Mouse (Mus musculus): ENCODE results near the gene Pkib. TPM values are rescaled to one million over a fixed set of nuclear protein-coding genes. Genes with fewer than 3 reads are reported as not detected.

Pkib gene
- polyA plus RNA-seq, 1 experiment from 2014 or later = 1.8 TPM

GRCm38 (mm10) chr10:57690161-57690560 lies 58.4 kb downstream of the Pkib start:
- Histone ChIP-seq H3K4me1 (ENCODE audit: control insufficient read depth, insufficient read depth, low read length) (no peaks in the 10 kb centered on the region), H3K9ac (ENCODE audit: low read length) (no peak overlapping the region), H3K36me3 (ENCODE audit: control insufficient read depth, insufficient read depth, low read length) (no peaks in the 10 kb centered on the region), H3K9me3 (ENCODE audit: control insufficient read depth, low read length) (no peaks in the 10 kb centered on the region), H3K4me3 (ENCODE audit: low read depth, low read length) (no peak overlapping the region), H3K4me2 (ENCODE audit: low read depth) (no peak overlapping the region), H3K27me3 (ENCODE audit: control insufficient read depth, insufficient read depth, low read length) (no peaks in the 10 kb centered on the region), H3K27ac (ENCODE audit: low read depth, low read length) (no peak overlapping the region)
- DNase-seq (ENCODE audit: low spot score) = no peak
- no peak for ATAC-seq (ENCODE audit: insufficient read depth, low FRiP score, low TSS enrichment)
- 77% methylated on average over 2 of the region's 2 CpGs for WGBS

- no peak for ATAC-seq (ENCODE audit: insufficient read depth, low FRiP score, low TSS enrichment)
- 86% methylated on average over 4 of the region's 4 CpGs for WGBS
- H3K36me3 ChIP-seq (ENCODE audit: control insufficient read depth, insufficient read depth, low read length) = no peaks in the 10 kb centered on the region
These were observed 70.5 kb downstream of the Pkib start for GRCm38 (mm10) chr10:57702246-57702645.

GRCm38 (mm10) chr10:57721035-57721434 lies 89.3 kb downstream of the Pkib start:
- no peak for ATAC-seq (ENCODE audit: insufficient read depth, low FRiP score, low TSS enrichment)
- no peak overlapping the region for H3K27ac ChIP-seq (ENCODE audit: low read depth, low read length)
- no peak overlapping the region for H3K9ac ChIP-seq (ENCODE audit: low read length)

More at GRCm38 (mm10) chr10:57702246-57702645, 70.5 kb downstream of the Pkib start:
- Histone ChIP-seq H3K27ac (ENCODE audit: low read depth, low read length) (no peak overlapping the region), H3K4me3 (ENCODE audit: low read depth, low read length) (no peak overlapping the region), H3K27me3 (ENCODE audit: control insufficient read depth, insufficient read depth, low read length) (no peaks in the 10 kb centered on the region), H3K9me3 (ENCODE audit: control insufficient read depth, low read length) (no peaks in the 10 kb centered on the region), H3K9ac (ENCODE audit: low read length) (no peak overlapping the region), H3K4me2 (ENCODE audit: low read depth) (no peak overlapping the region), H3K4me1 (ENCODE audit: control insufficient read depth, insufficient read depth, low read length) (no peaks in the 10 kb centered on the region)
- DNase-seq (ENCODE audit: low spot score) = no peak

GRCm38 (mm10) chr10:57722363-57722762 lies 90.6 kb downstream of the Pkib start:
- Histone ChIP-seq H3K27me3 (ENCODE audit: control insufficient read depth, insufficient read depth, low read length) (no peaks in the 10 kb centered on the region), H3K27ac (ENCODE audit: low read depth, low read length) (no peak overlapping the region), H3K9me3 (ENCODE audit: control insufficient read depth, low read length) (no peaks in the 10 kb centered on the region), H3K4me2 (ENCODE audit: low read depth) (no peak overlapping the region), H3K4me3 (ENCODE audit: low read depth, low read length) (no peak overlapping the region), H3K9ac (ENCODE audit: low read length) (no peak overlapping the region), H3K36me3 (ENCODE audit: control insufficient read depth, insufficient read depth, low read length) (no peaks in the 10 kb centered on the region), H3K4me1 (ENCODE audit: control insufficient read depth, insufficient read depth, low read length) (no peaks in the 10 kb centered on the region)
- ATAC-seq (ENCODE audit: insufficient read depth, low FRiP score, low TSS enrichment) (no peak), DNase-seq (ENCODE audit: low spot score) (no peak)
- WGBS = 80% methylated on average over 3 of the region's 3 CpGs

More at GRCm38 (mm10) chr10:57721035-57721434, 89.3 kb downstream of the Pkib start:
- no peaks in the 10 kb centered on the region for H3K9me3 ChIP-seq (ENCODE audit: control insufficient read depth, low read length)
- H3K27me3 ChIP-seq (ENCODE audit: control insufficient read depth, insufficient read depth, low read length) = no peaks in the 10 kb centered on the region
- no peak overlapping the region for H3K4me2 ChIP-seq (ENCODE audit: low read depth)
- no peaks in the 10 kb centered on the region for H3K4me1 ChIP-seq (ENCODE audit: control insufficient read depth, insufficient read depth, low read length)
- no peak for DNase-seq (ENCODE audit: low spot score)
- H3K4me3 ChIP-seq (ENCODE audit: low read depth, low read length) = no peak overlapping the region
- no peaks in the 10 kb centered on the region for H3K36me3 ChIP-seq (ENCODE audit: control insufficient read depth, insufficient read depth, low read length)

- ATAC-seq (ENCODE audit: insufficient read depth, low FRiP score, low TSS enrichment) (no peak), DNase-seq (ENCODE audit: low spot score) (no peak)
- Histone ChIP-seq H3K27me3 (ENCODE audit: control insufficient read depth, insufficient read depth, low read length) (no peaks in the 10 kb centered on the region), H3K4me2 (ENCODE audit: low read depth) (no peak overlapping the region), H3K36me3 (ENCODE audit: control insufficient read depth, insufficient read depth, low read length) (no peaks in the 10 kb centered on the region), H3K4me1 (ENCODE audit: control insufficient read depth, insufficient read depth, low read length) (no peaks in the 10 kb centered on the region), H3K27ac (ENCODE audit: low read depth, low read length) (no peak overlapping the region), H3K9ac (ENCODE audit: low read length) (no peak overlapping the region), H3K4me3 (ENCODE audit: low read depth, low read length) (no peak overlapping the region), H3K9me3 (ENCODE audit: control insufficient read depth, low read length) (no peaks in the 10 kb centered on the region)
- 85% methylated on average over 8 of the region's 8 CpGs for WGBS
These were observed 95.9 kb downstream of the Pkib start for GRCm38 (mm10) chr10:57727666-57728065.

GRCm38 (mm10) chr10:57731672-57732071 lies 99.9 kb downstream of the Pkib start:
- WGBS = 88% methylated on average over 3 of the region's 3 CpGs
- H3K27me3 ChIP-seq (ENCODE audit: control insufficient read depth, insufficient read depth, low read length) = no peaks in the 10 kb centered on the region
- DNase-seq (ENCODE audit: low spot score) (no peak), ATAC-seq (ENCODE audit: insufficient read depth, low FRiP score, low TSS enrichment) (no peak)
- H3K9me3 ChIP-seq (ENCODE audit: control insufficient read depth, low read length) = no peaks in the 10 kb centered on the region
- H3K36me3 ChIP-seq (ENCODE audit: control insufficient read depth, insufficient read depth, low read length) = no peaks in the 10 kb centered on the region
- no peak overlapping the region for H3K27ac ChIP-seq (ENCODE audit: low read depth, low read length)
- no peaks in the 10 kb centered on the region for H3K4me1 ChIP-seq (ENCODE audit: control insufficient read depth, insufficient read depth, low read length)
- no peak overlapping the region for H3K9ac ChIP-seq (ENCODE audit: low read length)
- H3K4me3 ChIP-seq (ENCODE audit: low read depth, low read length) = no peak overlapping the region
- H3K4me2 ChIP-seq (ENCODE audit: low read depth) = no peak overlapping the region

GRCm38 (mm10) chr10:57740733-57741132 lies 109.0 kb downstream of the Pkib start:
- no peak for DNase-seq (ENCODE audit: low spot score)
- no peaks in the 10 kb centered on the region for H3K36me3 ChIP-seq (ENCODE audit: control insufficient read depth, insufficient read depth, low read length)

GRCm38 (mm10) chr10:57741351-57741750 lies 109.6 kb downstream of the Pkib start:
- H3K9me3 ChIP-seq (ENCODE audit: control insufficient read depth, low read length) = no peaks in the 10 kb centered on the region
- WGBS = 52% methylated on average over 2 of the region's 2 CpGs
- no peaks in the 10 kb centered on the region for H3K27me3 ChIP-seq (ENCODE audit: control insufficient read depth, insufficient read depth, low read length)
- DNase-seq (ENCODE audit: low spot score) (no peak), ATAC-seq (ENCODE audit: insufficient read depth, low FRiP score, low TSS enrichment) (no peak)
- no peak overlapping the region for H3K4me3 ChIP-seq (ENCODE audit: low read depth, low read length)
- H3K4me2 ChIP-seq (ENCODE audit: low read depth) = no peak overlapping the region
- no peak overlapping the region for H3K27ac ChIP-seq (ENCODE audit: low read depth, low read length)
- H3K9ac ChIP-seq (ENCODE audit: low read length) = no peak overlapping the region
- no peaks in the 10 kb centered on the region for H3K36me3 ChIP-seq (ENCODE audit: control insufficient read depth, insufficient read depth, low read length)
- H3K4me1 ChIP-seq (ENCODE audit: control insufficient read depth, insufficient read depth, low read length) = no peaks in the 10 kb centered on the region

More at GRCm38 (mm10) chr10:57740733-57741132, 109.0 kb downstream of the Pkib start:
- no peaks in the 10 kb centered on the region for H3K9me3 ChIP-seq (ENCODE audit: control insufficient read depth, low read length)
- 60% methylated on average over 4 of the region's 4 CpGs for WGBS
- no peak overlapping the region for H3K9ac ChIP-seq (ENCODE audit: low read length)
- H3K27me3 ChIP-seq (ENCODE audit: control insufficient read depth, insufficient read depth, low read length) = no peaks in the 10 kb centered on the region
- no peak for ATAC-seq (ENCODE audit: insufficient read depth, low FRiP score, low TSS enrichment)
- no peak overlapping the region for H3K27ac ChIP-seq (ENCODE audit: low read depth, low read length)
- no peak overlapping the region for H3K4me3 ChIP-seq (ENCODE audit: low read depth, low read length)
- no peak overlapping the region for H3K4me2 ChIP-seq (ENCODE audit: low read depth)
- no peaks in the 10 kb centered on the region for H3K4me1 ChIP-seq (ENCODE audit: control insufficient read depth, insufficient read depth, low read length)

- Histone ChIP-seq H3K4me2 (ENCODE audit: low read depth) (no peak overlapping the region), H3K36me3 (ENCODE audit: control insufficient read depth, insufficient read depth, low read length) (no peaks in the 10 kb centered on the region), H3K4me1 (ENCODE audit: control insufficient read depth, insufficient read depth, low read length) (no peaks in the 10 kb centered on the region), H3K27ac (ENCODE audit: low read depth, low read length) (no peak overlapping the region), H3K4me3 (ENCODE audit: low read depth, low read length) (no peak overlapping the region), H3K9ac (ENCODE audit: low read length) (no peak overlapping the region), H3K9me3 (ENCODE audit: control insufficient read depth, low read length) (no peaks in the 10 kb centered on the region), H3K27me3 (ENCODE audit: control insufficient read depth, insufficient read depth, low read length) (no peaks in the 10 kb centered on the region)
- ATAC-seq (ENCODE audit: insufficient read depth, low FRiP score, low TSS enrichment) (no peak; the same call in 1 of the 2 replicates), DNase-seq (ENCODE audit: low spot score) (no peak)
- 72% methylated on average over 7 of the region's 7 CpGs for WGBS
These were observed 111.3 kb downstream of the Pkib start for GRCm38 (mm10) chr10:57743045-57743444.

Data from neural tube, embryonic 11.5 days (tissue).